Mouse (Mus musculus): Measurements from ENCODE around the gene Nr4a2.

Gene Nr4a2

GRCm38 (mm10) chr2:57123991-57124840 is at the start of gene Nr4a2:
Gene Nr4a2 (minus strand): TSS chr2:57124003.
- DNase-seq, result peak; percentile 53 to 61

- no peak for DNase-seq
These were observed 41.6 kb upstream of the Nr4a2 start for GRCm38 (mm10) chr2:57165416-57165815.

- DNase-seq, result no peak
These were observed 33.0 kb upstream of the Nr4a2 start for GRCm38 (mm10) chr2:57156814-57157213.

GRCm38 (mm10) chr2:57149796-57150195 is 26.0 kb upstream of the Nr4a2 start:
- no peak for DNase-seq

- no peak for DNase-seq
These were observed 24.4 kb upstream of the Nr4a2 start for GRCm38 (mm10) chr2:57148231-57148630.

- DNase-seq, result no peak
These were observed 22.0 kb upstream of the Nr4a2 start for GRCm38 (mm10) chr2:57145646-57146421.

- DNase-seq, result no peak
These were observed 14.8 kb upstream of the Nr4a2 start for GRCm38 (mm10) chr2:57138594-57138993.

GRCm38 (mm10) chr2:57127461-57127860 is 3.7 kb upstream of the Nr4a2 start:
- no peak for DNase-seq

GRCm38 (mm10) chr2:57125891-57126290 is 2.1 kb upstream of the Nr4a2 start:
- DNase-seq, result no peak

- peak; percentile 39 to 50 for DNase-seq
These were observed 520 bp downstream of the Nr4a2 start for GRCm38 (mm10) chr2:57122986-57123980.

GRCm38 (mm10) chr2:57121110-57121509 is 2.7 kb downstream of the Nr4a2 start:
- DNase-seq, result no peak

- DNase-seq, result peak; percentile 59 to 64
These were observed 6.4 kb downstream of the Nr4a2 start for GRCm38 (mm10) chr2:57117201-57117951.

GRCm38 (mm10) chr2:57116366-57117200 is 7.2 kb downstream of the Nr4a2 start:
- DNase-seq, result peak; percentile 39 to 45

GRCm38 (mm10) chr2:57115864-57116365 is 7.9 kb downstream of the Nr4a2 start:
- DNase-seq, result peak in 1 of 2 experiments; percentile 37

GRCm38 (mm10) chr2:57115181-57115863 is 8.5 kb downstream of the Nr4a2 start:
- no peak for DNase-seq

- DNase-seq, result peak; percentile 81
These were observed 9.3 kb downstream of the Nr4a2 start for GRCm38 (mm10) chr2:57114211-57115151.

- DNase-seq, result no peak
These were observed 10.4 kb downstream of the Nr4a2 start for GRCm38 (mm10) chr2:57113431-57113830.

- DNase-seq, result no peak
These were observed 10.9 kb downstream of the Nr4a2 start for GRCm38 (mm10) chr2:57112949-57113348.
